Mouse (Mus musculus): Measurements from ENCODE around the gene Fcrla.

Gene Fcrla

DNA sequence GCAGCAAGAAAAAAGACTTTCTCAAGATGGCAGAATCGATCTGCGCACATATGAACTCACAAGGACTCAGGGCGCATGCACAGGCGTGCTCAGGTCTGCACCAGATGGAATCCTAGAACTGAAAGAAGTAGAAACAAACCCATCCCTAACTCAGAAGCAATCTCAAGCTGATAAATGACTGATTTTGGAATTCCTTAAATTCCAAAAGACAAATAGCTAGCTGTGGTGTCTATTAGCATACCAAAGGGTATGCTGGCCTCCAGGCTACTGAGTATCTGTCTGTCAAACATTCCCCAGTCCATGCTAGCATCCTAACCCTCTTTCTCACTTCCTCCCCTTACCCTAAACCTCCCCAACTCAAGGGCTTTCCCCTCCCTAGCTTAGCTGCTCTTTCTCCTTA is 38.1 kb downstream of the Fcrla start:
- DNase-seq (ENCODE audit: low spot score in 2 of 2) = no peak

DNA sequence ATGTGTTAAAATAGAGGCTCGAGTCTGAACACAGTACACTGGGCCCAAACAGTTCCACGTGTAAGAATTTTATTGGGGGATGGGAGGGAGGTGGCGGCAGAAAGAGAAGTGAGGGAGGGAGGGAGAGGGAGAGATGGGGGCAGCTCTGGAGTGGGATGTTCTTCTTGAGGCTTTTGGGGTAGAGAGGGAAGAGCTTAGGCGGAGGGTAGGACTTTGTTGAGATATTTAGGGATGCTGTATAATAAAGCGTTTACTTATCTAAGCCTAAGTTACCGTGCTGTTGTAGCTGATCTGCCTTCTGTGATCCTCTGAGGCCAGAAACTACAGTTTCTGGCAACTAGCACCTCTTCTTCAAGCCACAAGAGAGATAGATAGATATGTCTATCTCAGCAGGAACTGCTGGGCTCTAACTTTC is 41.3 kb downstream of the Fcrla start:
- no peak for DNase-seq (ENCODE audit: low spot score in 2 of 2)

DNA sequence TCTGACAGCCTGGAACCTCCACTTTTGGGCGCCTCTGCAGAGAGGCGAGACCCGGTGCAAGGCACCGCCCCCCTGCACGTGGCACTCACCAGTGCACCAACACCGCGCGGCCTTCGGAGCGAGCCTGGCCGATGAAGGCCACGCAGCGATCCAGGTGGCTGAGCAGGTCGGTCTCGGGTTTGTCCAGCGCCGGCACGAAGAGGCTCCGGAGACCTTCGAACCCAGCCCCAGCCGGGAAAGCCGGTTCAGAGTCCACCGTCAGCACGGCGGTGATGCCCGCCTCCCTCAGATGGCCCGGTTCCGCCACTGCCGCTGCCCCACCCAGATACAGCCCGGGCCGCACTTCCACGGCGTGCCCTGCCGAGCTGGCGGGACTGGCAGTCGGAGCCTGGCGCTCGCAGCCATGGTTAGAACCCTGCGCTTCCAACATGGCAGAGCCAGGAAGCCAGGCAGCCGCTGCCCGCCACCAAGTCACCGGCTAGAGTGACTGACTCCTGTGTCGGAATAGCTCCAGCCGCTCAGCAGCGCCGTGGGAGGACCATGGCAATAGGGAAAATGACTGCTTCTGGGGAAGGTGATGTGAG is 42.3 kb downstream of the Fcrla start, which contains the start of the genes Gm26620 and Dusp12:
Gene Gm26620, plus strand, starts transcription at position 88 of the 584 bp plus-strand sequence.
Gene Dusp12, minus strand, starts transcription at position 563 of the 584 bp plus-strand sequence.
- peak; percentile 72 to 85 for DNase-seq (ENCODE audit: low spot score in 2 of 2)

DNA sequence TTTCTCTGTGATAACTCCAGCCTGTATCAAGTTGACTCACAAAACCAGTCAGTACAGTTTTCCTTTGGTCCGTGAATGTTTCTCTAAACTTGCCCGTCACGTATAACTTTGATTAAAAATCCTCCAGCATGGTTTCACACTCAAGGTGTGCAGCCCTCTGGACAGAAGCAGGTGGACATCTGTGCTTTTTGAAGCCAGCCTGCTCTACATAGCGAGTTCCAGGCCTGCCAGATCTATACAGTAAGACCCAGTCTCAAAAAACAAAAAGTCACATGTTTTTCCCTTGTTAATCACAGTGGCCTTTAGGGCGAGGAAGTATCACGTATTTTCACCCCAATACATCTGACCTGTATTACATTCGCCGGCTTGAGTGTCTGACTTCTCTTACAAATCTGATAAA is 43.0 kb downstream of the Fcrla start:
- DNase-seq (ENCODE audit: low spot score in 2 of 2) = no peak

DNA sequence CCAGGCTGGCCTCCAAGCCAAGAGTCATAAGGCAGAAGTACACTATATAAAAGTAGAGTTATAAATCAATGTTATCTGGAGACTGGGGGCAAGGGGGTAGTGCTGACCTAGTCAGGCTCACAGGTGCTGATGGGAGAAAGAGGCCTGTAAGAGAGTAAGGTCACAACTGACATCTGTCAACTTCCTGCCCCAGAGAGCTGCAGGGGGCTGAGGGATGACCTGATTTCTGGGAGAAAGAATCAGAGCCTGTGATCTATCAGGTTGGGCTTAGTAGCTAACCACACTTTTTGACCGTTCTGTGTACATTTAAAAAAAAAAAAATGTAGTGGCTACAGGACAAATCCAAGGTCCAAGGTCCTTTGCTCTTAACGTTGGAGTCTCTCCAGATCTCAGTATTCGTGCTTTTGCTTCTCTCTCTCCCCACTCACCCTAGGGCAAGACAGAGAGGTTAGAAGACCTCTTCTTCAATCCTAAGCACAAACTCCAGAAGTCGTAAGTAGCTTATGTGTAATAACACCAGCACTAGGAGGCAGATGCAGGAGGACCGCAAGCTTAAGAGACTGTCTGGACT is 44.4 kb downstream of the Fcrla start:
- DNase-seq (ENCODE audit: low spot score in 2 of 2) = no peak

DNA sequence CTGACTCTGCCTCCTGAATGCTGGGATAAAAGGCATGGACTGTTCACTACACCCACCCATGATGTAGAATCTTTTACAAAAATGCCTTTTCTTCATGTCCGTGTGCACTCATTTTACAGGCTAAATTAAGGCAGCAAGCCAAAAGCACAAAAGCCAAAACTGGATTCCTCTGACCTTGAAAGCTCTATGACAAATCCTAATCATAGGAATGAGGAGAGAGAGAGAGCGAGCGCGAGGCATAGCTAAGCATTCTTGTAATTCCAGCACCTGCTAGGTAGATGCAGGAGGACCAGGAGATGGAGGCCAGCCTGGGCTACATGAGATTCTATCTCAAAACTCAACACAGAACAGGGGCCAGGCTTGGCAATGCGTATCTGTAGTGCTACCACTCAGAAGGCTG is 50.5 kb downstream of the Fcrla start:
- no peak for DNase-seq (ENCODE audit: low spot score in 2 of 2)

DNA sequence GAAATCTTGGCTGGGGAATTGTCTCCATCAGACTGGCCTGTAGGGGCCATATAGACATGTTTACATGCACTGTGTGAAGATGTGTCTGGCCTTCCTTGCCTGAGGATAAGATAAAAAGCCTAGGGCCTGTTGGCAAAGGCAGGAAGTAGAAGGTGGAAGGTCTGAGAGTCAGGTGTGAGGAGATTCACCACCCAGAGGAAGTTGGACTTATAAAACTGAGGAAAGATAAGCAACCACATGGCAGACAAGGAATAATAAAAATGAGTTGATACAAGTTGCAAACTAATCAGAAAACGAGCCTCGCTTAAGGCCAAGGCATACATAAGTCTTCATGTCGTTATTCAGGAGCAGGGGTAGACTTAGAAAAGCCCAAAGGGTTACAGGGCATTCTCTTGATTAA is 51.7 kb downstream of the Fcrla start:
- no peak for DNase-seq (ENCODE audit: low spot score in 2 of 2)

DNA sequence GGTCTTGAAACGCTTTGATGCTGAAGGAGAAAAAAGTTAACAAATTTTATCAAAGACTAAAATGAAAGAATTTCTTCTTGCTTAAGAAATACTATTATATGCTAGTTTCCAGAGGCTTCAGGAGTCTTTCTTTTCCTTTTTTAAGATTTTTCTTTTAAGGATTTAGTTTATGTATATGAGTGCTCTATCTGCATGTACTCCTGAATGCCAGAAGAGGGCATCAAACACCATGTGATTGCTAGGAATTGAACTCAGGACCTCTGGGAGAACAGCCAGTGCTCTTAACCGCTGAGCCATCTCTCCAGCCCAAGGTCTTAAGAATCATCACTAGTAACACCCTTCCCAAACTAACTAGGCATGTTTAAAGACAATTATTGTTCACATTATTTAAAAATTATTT is 55.4 kb downstream of the Fcrla start:
- DNase-seq (ENCODE audit: low spot score in 2 of 2) = no peak

DNA sequence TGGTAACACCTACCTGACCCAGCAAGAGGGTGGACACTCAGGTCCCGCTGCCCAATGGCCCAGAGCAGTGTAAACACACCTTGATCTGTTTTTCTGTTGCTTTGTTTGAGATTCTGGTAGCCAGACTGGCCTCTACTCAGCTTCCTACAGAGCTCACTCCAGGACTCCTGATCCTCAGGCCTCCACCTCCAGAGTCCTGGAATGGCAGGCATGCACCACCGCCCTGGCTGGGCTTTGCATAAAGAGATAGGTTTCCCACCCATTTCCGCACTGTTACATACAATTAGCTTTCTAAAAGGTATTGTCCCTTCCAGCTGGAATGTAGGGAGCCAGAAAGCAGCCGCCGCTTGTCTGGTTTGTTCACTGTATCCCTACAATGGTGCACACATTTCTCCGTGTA is 56.0 kb downstream of the Fcrla start:
- no peak for DNase-seq (ENCODE audit: low spot score in 2 of 2)

DNA sequence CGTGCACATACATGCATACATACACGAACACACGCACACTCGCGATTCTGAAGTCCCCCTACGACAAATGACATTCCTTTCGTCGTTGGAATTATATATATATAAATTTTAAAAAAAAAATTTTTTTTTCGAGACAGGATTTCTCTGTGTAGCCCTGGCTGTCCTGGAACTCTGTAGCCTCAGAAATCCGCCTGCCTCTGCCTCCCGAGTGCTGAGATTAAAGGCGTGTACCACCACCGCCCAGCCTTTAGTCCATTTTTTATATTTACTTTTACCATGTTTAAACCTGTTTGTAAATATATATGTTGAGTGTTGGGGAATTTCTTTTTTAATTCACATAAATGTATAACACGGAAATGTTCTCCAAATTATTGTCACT is 58.5 kb downstream of the Fcrla start:
- no peak for DNase-seq (ENCODE audit: low spot score in 2 of 2)

DNA sequence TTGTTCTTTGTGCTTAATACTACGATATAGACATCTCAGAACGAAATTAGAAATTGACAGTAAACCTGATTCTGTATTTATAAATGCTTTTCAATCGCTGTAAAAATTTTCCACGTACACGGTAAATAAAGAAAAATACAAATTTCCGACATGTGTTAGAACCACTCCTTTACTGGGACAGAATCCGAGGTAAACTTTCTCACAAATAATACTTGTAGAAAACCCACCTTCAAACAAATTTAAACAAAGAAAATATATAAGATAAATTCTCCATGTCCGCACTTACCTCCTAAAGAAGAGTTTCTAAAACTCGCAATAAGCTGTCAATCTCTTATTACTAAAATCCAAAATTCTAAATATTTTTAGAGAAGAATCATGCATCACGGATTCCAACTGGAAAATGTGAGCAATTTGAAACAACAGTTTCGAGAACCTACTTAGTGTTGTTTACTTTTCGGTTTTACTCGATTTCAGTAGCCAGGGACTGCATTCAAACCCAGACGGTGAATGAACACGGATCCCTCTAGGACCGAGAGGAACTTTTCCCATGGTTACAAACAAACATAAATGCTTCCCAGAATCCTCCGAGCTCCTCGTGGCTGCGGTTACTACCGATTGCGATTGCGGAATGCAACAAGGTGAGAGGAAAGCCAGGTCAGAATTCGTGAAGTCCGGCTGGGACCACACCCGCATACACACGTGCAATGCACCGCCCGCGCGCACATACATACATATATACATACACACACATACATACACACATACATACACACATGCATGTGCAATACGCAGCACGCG is 59.1 kb downstream of the Fcrla start:
- peak; percentile 58 to 67 for DNase-seq (ENCODE audit: low spot score in 2 of 2)

DNA sequence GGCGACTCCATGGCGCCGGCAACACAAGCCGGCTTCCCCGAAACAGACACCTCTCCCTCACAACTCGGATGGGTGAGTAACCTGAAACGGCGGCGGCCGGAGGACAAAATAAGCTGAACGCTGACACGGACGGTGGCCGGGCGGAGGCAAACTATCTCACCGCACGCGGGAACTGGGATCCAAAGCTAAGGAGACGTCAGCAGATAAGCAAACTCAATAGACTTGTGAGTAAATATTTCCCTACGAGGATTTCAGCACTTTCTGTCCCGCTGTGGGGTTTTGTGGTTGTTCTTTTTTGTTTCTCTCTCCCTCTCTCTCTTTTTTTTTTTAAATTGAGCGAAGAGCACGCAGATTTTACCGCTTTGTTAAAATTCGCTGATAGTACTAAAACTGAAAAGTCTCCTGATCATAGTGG is 59.7 kb downstream of the Fcrla start, which contains the start of gene Atf6:
Gene Atf6, minus strand, starts transcription at position 81 of the 415 bp plus-strand sequence.
- DNase-seq (ENCODE audit: low spot score in 2 of 2) = peak; percentile 98

Measured in urinary bladder, postnatal 36 days (tissue).